Mouse (Mus musculus) WW6 (cell line): ENCODE results near the gene Cep170b.

ENCODE experiments used
- DNase-seq: peaks from one replicate; pipeline ENCODE4 v3.0.0-alpha.2; 2013; ENCODE audit warnings: low read depth, low spot score

The Cep170b gene

DNA sequence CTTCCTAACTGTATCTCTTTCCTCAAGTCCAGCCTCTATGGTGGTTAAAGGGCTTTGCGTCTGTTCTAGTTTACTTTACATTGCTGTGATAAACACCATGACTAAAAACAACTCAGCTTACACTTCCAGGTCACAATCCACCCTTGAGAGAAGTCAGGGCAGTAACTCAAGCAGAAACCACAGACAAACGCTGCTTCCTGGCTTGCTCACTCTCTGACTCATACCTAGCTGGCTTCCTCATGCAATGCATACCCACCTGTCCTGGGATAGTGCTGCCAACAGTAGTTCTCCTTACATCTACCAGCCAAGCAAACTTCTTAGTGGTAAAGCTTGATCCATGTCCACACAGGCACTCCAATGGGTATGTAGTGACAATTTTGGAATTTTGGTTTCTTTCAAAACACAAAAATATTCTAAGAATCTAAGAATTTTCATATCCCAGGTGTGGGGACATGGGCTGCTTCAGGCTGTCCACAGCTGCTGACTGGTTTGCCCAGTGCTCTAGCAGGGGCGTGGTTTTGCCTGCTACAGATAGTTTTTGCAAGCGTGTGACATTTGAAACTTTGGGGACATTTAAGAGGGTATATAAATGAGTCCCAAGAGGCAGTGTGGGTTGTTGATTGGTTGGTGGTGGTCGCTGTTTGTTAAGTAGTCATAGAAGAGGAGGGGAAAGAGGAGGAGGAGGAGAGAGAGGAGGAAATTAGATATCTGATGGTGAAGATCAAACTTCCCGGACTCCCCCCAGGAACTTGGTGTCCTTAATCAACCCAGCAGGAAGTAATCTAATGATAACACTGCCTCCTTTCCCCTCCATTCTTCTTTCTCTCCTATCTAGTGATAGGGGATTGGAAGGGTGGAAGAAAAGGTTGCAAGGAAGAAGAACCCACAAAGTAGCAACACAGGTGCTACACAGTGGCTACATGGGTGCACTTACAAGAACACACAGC is 17.6 kb upstream of the Cep170b start:
- DNase-seq, result no peak

DNA sequence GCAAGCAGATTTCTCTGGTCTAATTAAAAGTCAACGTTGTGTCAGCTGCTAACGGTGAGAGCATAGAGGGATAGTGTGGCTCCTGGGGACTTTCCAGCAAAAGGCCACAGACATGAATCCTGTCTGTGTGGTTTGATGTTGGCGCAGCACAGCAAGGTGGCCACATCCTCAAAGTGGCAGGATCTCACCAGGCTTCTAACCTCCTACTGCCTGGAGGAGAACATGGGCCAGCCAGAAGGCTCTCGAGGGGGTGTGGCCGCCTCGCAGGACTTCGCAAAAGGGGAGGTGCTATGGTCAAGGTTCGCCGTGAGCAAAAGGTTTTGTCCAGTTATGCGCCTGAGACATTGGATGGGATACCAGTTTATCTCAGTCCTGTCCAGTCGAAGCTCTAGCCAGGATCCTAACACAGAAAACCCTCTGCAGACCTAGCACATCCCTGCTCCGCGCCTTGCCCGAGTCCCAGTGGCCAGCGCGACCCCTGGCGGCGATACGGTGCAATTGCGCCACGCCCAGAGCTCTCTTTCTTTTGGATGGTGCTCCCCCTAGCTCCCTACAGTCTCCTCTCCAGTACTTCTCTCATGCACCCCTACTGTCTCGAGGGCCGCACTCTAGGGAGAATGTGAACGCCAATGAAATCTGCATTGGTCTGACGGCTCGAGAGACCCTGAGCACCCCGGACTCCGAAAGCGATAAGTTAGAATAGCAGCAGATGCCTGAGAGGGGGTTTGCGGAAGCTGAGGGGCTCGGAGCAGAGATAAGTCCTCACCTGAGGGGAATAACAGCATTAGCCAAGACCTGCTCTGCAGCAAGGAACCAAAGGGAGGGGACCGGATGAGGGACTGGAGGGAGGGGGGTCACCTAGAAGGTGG is 13.3 kb upstream of the Cep170b start:
- DNase-seq, result no peak

DNA sequence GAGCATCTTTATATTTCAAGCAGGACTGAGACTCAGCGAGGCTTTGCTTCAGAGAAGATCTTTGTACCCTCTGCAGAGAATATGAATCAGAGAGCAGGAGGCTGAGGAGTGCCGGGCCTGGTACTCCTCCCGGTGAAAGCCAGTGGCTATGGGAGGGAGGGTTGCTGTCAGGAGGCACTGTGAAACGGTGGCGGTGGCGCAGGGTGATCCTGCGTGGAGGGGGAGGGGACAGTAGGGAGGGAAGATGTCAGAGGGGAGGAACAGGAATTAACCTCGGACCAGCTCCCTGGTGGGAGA is 12.7 kb upstream of the Cep170b start:
- no peak for DNase-seq

GRCm38 (mm10) chr12:112713984-112714383 is 6.3 kb upstream of the Cep170b start:
- DNase-seq, result no peak

DNA sequence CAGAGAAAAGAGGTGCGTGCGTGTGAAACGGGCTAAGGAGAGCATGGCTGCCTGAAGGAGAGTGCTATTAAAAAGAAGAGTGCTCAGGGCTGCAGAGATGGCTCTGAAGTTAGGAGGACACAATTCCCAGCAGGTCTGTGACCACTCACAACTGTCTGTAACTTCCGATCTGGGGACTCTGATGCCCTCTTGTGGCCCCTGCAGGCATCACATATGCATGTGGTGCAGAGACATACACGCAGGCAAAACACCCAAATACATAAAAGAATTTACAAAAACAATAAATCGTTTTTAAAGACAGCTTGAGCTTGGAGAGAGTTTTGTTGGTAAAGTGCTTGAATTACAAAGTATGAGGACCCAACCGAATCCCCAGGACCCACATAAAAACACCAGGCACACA is 3.1 kb upstream of the Cep170b start:
- DNase-seq, result no peak

DNA sequence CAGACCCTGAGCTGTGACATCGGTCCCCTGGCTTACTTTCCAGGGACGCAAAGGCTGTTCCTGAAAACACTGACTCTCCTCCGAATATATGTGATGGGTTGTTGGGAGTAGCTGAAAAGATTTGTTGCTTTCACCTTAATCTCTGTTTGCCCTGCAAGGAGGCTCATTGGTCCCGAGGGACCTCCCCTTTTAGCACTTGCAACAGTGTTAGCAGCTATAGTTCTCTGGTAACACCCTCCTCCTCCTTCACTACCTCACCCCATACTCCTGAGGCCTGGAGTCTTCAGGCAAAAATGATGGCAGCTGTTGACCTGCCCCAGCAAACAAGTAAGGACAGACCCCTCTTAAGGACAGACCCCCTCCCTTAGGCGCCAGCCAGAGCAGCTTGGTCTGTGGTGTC is 1.3 kb upstream of the Cep170b start:
- no peak for DNase-seq

DNA sequence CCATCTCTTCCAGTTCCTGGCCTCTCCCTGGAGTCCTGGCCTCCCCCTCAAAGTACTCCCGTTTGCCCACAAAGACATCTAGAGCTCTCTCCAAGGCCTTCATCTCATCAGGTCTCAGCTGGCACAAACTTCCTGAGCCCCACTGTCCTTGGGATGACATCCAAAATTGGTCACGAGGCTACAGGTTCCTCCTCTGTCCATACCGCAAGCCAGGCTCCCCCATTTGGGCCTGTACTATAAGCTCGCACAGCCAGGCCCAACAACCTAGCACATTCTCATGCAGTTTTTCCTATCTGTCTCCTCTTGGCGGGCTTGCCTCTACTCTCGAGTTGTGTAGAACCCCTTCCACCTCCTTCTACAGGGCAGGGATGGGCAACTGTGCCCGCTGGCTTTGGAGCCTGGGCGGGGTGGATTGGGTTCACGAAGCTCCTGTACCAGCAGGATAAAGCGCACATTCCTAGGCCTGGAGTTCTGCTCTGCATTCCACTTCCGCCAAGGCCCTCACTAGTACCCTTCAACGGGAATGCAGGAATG is 702 bp downstream of the Cep170b start:
- no peak for DNase-seq

DNA sequence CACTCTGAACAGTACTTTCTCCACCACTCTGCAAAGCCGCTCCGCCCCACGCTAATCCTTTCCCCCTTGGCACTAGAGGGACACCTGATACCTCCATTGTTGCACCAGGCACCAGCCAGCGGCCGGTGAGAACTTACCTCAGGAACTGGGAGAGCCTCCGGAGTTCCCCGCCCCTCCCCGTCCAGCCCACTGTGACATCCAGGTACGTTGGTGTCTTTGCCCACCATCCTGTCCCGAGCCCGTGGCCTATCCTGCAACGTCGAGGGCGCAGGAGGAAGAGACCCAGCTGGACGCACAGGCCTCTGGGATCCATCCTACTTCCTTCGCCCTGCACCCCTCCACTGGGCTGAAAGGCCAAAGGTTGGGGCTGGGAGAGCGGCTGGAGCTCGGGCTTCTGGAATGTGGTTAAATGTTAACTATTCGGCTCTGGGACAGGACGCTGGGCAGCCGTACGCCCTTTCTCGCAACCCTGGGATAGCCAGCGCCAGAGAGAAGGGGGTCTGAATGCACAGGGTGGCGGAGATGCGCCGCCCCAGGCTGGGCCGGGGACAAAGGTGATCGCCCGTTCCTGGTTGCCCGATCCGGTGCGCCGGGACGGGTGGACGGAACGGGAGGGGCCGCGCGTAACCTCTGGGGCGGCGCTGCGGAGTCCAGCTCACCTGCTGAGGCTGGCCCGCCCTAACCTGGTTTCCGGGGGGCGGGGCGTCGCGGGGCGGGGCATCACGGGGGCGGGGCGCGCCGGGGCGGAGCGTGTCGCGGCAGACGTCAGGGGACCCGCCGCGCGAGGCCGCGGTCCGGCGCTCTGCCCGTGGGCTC is 1.4 kb downstream of the Cep170b start:
- DNase-seq, result peak; percentile 61

DNA sequence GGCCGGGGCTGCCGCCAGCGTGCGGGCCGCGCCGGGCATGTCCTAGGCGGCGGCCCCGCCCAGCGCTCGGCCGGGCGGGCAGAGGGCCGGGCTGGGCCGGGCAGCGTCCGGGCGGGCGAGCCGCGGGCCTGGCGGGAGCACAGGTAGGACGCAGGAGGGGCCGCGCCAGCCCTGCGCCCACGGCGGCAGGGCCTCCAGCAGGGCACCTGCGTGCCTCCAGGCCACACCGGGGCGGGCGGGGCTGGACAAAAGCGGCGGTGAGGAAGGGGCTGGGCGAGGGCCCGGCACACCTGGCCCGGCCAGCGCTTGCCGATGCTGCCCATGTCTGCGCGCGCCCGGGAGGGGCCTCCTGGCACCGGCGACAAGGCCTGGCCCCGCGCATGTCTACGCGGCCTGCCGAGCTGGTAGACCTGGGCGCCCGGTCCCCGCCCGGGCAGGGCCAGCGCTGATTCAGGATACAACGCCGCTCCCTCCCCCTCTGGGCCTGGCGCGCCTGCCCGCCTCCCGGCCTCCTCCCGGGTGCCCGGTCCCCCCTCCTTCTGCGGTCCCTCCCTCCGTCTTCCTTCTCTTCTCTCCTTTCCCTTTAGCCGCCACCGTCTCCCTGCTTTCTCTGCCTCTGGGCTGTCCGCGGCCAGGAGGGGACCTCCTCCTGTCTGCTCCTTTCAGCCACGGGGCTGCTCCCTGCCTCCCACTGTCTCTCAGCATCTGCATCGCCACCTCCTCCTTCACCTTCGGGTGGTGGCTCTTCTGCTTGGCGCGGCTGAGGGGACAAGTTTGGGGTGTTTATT is 2.2 kb downstream of the Cep170b start:
- no peak for DNase-seq

DNA sequence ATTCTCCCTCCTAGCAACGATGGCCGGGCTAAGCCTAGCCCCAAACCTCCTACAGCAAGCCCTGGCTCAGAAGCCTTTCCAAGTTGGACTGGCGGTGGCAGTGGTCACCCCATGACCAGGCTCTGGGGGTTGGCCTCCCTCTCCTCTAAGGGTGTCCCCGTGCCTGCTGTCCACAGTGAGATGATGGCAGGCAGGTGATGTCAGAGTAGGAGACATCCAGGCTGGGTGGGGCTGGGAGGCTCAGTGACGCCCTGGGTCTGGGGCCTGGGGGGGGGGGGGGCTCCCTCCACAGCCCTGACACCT is 2.7 kb downstream of the Cep170b start:
- DNase-seq, result no peak

DNA sequence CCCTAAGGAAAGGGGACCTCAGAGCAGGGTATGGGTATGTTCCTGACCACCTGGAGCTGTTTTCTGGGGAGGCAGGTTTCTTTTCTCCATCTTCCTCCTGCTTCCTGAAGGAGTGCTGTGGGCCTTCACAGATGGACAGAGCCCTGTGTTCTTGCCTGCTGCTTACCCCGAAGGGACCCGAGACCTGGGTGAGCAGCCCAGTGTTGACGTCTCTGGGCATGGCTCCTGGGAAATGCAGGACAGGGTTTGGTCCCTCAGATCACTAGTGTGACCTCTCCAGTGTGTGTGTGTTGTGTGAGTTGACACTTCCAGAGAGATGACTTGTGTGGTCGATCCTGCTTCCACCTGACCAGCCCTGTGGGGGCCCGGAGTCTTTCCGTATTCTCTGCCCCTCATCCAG is 3.2 kb downstream of the Cep170b start:
- no peak for DNase-seq

DNA sequence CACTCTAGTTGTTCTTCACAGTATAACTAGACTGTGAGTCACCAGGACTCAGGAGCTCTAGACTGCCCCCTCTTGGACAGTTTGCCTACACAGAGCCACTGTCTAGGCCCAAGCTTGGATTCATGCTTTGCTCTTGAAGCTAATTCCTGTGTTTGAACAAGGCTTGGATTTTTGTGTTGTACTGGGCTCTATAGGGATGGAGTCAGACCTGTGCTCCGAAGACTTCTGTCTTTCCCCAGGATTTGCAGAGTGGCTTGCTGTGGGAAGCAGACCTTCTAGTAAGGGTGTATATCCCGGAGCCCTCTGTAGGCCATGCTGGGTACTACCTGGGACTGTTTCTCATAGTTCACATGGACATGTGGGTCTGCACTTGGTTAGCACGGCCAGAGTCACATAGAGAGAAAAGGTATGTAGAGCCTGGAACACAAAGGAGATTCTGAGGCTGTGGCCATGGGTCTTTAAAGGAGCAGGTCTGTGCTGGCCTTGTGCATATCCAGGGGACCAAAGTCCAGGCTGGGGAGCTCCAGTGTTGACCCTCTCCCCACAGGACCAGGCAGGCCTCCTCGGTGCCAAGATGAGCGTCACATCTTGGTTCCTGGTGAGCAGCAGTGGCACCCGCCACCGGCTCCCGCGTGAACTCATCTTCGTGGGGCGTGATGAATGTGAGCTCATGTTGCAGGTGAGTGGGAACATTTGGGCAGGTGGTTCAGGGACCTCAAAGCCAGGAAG is 4.0 kb downstream of the Cep170b start:
- peak; percentile 49 for DNase-seq

GRCm38 (mm10) chr12:112727801-112728200 is 7.5 kb downstream of the Cep170b start:
- no peak for DNase-seq

GRCm38 (mm10) chr12:112730808-112731207 is 10.6 kb downstream of the Cep170b start:
- no peak for DNase-seq

GRCm38 (mm10) chr12:112732591-112732990 is 12.3 kb downstream of the Cep170b start:
- DNase-seq, result no peak

- no peak for DNase-seq
These were observed 14.0 kb downstream of the Cep170b start for GRCm38 (mm10) chr12:112734108-112734820.

- DNase-seq, result no peak
These were observed 14.8 kb downstream of the Cep170b start for GRCm38 (mm10) chr12:112734881-112735655.

GRCm38 (mm10) chr12:112735896-112736635 is 15.8 kb downstream of the Cep170b start:
- DNase-seq, result no peak
